Mouse (Mus musculus) kidney, postnatal 25 days (tissue): Measurements from ENCODE around the gene Ppp1r3g.
A peak's percentile ranks its signal among the peaks of the same experiment; 100 is the strongest.

Experiments used
- DNase-seq, 2 experiments: peaks; one replicate each; pipeline ENCODE4 v3.0.0; 2021; ENCODE audit warnings: mixed read lengths in 2 of 2

Ppp1r3g gene

GRCm38 (mm10) chr13:35995696-35996426, 37.2 kb downstream of the Ppp1r3g start:
- no peak for DNase-seq

GRCm38 (mm10) chr13:35997606-35998005, 39.0 kb downstream of the Ppp1r3g start:
- DNase-seq = no peak

- no peak for DNase-seq
Observed at GRCm38 (mm10) chr13:36000798-36001197, 42.2 kb downstream of the Ppp1r3g start.

GRCm38 (mm10) chr13:36009981-36010380, 51.3 kb downstream of the Ppp1r3g start:
- DNase-seq = no peak

GRCm38 (mm10) chr13:36015636-36016035, 57.0 kb downstream of the Ppp1r3g start:
- peak in 1 of 2 experiments; percentile 49 for DNase-seq

- DNase-seq = no peak
Observed at GRCm38 (mm10) chr13:36018017-36018416, 59.4 kb downstream of the Ppp1r3g start.

- DNase-seq = peak; percentile 57 to 92
Observed at GRCm38 (mm10) chr13:36019309-36020274, 61.0 kb downstream of the Ppp1r3g start.
